Mouse (Mus musculus) c-Kit-positive CD71-positive TER-119-positive erythroid progenitor cells, embryonic 14.5 days (primary cell): ENCODE measurements at regions not wholly inside any gene's neighbourhood (a gene's known extent, or its start where the extent isn't known, plus 50 kb on each side); places are given as distances from the start of the nearest gene placed in this dataset.
A peak's percentile ranks its signal among the peaks of the same experiment; 100 is the strongest.
"Not testable (repeated sequence)": the region's sequence is repeated elsewhere in the genome, so short reads cannot be mapped to it uniquely, and the experiment has no call there.

Experiments
- DNase-seq: peaks from one replicate; pipeline ENCODE4 v3.0.0-alpha.2; 2013; ENCODE audit warnings: low spot score

- not testable (repeated sequence) for DNase-seq
Measured at GRCm38 (mm10) chr10:22460386-22460785, 100.0 kb downstream of the Raet1d start.

DNA sequence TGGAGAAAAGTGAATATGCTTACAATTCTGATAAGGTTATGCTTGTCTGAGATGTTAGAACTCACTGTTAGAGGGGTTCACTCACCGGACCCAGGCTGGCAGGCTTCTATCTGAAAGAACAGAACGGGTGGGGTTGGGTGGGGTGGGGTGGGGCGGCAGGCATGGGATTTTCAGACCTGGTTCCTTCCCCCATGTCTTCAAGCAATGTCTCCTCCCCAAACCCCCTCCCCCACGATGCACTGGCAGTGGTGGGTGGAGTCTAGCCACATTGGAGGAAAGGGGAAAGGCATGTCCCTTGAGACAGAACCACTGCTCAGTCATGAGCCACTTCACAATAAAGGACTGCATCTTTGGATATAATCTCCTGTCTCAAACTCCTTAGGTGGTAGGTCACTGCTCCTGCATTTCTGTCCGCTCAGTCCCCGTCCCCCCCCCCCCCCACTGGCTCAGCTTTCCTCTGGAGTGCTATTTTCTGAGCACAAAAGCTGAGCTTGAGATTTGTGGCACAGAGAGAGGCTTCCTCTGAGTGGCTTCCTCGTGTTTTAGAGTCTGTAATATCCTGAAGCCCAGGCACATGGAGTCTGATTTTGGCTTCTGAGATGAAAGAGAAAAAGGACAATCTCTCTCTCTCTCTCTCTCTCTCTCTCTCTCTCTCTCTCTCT is 100.6 kb downstream of the Raet1d start:
- not testable (repeated sequence) for DNase-seq

DNA sequence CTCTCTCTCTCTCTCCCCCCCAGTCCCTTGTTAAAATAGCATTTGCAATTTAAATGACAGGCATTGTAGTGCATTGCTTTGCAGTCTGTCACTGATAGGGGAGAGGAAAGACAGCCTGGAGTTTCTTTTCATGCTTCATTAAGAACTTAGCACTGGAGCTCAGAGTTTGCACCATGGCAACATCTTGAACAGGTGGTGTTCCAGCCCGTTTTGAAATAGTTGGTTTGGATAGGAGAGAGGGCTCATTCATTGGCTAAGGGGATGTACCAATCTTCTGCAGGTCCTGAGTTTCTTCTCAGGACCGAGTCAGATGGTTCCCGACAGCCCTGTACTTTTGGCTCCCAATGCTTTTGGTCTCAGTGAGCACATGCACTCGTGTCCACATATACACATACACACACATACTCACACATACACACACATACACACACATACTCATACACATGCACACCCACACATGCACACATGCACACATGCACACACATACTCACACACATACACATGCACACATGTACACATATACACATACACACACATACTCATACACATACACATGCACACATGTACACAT is 101.2 kb downstream of the Raet1d start:
- not testable (repeated sequence) for DNase-seq

DNA sequence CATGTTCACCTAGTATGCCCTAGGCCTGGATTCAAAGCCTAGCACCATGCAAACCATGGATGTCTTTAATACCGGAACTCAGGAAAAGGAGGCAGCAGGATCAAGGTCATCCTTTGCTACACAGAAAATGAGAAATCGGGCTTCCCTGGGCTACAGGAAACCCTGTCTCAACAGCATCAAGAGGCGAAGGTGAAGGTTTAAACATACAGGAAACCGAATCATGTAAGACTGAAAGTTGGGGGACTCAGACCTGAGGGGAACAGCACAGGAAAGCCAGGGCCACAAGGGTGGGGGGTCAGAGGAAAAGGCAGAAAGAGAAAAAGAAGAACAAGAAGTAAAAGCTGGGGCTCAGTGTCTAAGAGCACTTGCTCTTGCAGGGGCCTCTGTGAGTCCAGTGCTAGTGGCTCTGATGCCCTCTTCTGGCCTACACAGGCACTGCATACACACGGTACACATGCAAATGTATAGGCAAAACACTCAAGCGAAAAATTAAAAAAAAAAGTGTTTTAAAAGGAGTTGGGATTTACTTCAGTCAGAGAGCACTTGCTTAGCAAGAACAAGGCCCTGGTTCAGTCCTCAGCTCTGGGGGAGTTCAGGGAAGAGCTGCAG is 111.5 kb downstream of the Raet1d start:
- DNase-seq: not testable (repeated sequence)

- DNase-seq: peak; percentile 21
Measured at GRCm38 (mm10) chr10:22479860-22480259, 119.5 kb downstream of the Raet1d start.

- not testable (repeated sequence) for DNase-seq
Measured at GRCm38 (mm10) chr10:22487071-22487470, 126.7 kb downstream of the Raet1d start.

- DNase-seq: not testable (repeated sequence)
Measured at GRCm38 (mm10) chr10:22491806-22492347, 131.5 kb downstream of the Raet1d start.

GRCm38 (mm10) chr10:22495975-22496496 is 135.7 kb downstream of the Raet1d start:
- no peak for DNase-seq
